Mouse (Mus musculus): ENCODE measurements around the gene Cd86.

Cd86 gene

DNA sequence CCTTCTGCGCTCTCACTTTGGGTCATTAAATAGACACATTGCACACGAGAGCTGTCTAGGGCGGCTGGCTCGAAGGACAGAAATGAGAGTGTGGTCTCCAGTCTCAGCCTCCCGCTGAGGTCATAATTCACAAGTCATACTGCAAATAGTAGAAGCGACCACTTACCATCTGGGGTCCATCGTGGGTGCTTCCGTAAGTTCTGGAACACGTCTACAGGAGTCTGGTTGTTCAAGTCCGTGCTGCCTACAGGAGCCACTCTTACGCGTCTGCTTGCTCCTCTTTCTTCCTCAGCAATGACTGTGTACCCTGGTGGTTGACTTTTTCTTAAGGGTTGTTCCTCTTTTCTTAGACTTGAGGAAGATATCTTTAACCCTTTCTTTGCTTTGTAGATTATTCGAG, at the start of gene Cd86:
Gene Cd86 (minus strand): TSS at position 300 of the 400 bp plus-strand sequence.
- DNase-seq (ENCODE audit: low read depth) = no peak

DNA sequence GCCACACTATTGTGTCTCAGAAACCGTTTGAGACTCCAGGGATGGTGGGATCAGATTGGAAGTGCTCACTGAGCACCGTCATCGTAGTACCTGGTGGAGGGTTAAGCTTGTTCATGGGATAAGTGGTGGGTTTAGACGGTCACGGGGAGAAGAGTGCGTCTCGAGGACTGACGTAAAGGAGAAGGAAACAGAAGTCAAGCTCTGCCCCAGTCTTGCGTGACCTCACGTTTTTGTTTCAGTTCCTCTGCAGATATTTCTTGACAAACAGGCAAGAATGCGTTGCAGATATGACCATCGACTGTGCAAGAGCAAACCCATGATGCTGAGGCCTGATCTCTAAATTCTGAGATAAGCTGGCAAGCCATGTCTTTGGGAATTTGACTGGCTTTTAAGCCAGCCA, 45.9 kb upstream of the Cd86 start:
- no peak for DNase-seq (ENCODE audit: low read depth)

- DNase-seq (ENCODE audit: low read depth) = no peak
Measured at GRCm38 (mm10) chr16:36710794-36711193, 44.9 kb upstream of the Cd86 start.

- DNase-seq (ENCODE audit: low read depth) = no peak
Measured at GRCm38 (mm10) chr16:36709405-36709804, 43.5 kb upstream of the Cd86 start.

DNA sequence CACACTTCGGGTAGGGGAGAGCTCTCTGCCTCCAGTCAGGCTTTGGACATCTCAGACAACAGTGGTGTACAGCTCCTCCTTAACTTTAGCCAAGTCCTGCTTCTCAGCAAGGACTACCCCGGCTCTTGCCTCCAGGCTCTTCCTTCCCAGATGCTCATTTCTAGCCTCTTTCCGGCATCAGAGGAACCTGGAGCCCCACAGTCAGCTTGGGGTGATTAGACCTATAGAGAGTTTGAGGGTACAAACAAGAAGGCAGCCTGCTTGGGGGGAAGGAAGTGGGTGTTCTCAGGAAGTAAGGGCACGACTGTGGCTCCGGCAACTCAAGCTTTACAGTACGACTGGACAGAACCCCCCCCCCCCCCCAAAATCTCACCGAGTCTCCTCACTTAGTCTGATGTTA, 42.9 kb upstream of the Cd86 start:
- no peak for DNase-seq (ENCODE audit: low read depth)

DNA sequence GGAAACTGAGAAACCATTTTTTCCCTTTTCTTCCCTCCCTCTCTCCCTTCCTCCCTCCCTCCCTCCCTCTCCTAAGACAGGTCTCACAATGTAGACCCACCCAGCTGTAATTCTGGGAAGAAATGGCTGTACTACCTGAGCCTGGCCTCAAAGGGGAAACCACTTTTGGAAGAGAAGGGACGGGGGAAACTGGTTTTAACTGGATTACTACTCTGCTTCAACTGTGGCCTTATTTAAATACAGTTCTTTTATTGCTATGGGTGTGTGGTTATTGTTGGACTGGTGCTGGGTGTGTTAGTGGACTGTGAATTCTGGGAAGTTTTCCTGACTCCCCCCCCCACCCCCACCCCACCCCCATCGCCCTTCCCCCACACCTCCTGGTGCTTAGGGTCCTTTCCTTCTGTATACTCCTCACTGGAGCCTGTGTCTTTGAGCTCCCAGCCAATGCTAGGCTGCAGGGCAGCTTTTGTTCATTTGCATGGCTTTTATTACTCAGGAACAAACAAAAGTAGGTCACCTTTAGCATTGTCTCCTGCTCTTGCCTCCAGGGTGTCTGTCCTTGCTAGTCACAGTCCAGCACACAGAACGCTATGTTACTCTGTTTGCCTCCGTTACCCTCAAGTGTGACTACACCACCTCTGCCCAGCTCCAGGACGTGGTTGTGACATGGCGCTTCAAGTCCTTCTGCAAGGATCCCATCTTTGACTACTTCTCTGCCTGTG, 42.0 kb upstream of the Cd86 start:
- no peak for DNase-seq (ENCODE audit: low read depth)

GRCm38 (mm10) chr16:36700484-36700883, 34.6 kb upstream of the Cd86 start:
- DNase-seq (ENCODE audit: low read depth) = no peak

GRCm38 (mm10) chr16:36697331-36697730, 31.4 kb upstream of the Cd86 start:
- DNase-seq (ENCODE audit: low read depth) = no peak

DNA sequence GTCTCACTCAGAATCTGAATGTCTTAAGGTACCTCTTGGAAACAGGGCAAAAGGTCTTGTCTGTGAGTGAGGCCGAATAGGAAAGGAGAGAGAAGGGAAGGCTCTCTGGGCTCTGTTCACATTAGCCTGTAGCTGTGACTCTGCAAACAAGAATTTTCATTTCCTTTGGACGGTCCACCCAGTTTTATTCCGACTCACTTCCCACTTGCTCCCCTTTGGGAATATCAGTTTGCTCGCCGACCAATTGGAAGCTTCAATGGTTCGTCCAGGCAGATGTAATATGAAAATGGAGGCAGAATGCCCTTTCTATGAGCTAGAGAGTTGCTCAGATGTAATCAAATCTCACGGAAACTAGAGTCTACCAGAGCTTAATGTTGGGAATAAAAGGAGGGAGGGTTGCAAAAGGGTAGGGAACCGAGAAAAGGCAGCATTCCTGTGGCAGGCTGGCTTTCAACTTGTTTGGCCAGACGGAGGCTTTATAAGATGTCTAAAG, 29.0 kb upstream of the Cd86 start:
- DNase-seq (ENCODE audit: low read depth) = no peak

DNA sequence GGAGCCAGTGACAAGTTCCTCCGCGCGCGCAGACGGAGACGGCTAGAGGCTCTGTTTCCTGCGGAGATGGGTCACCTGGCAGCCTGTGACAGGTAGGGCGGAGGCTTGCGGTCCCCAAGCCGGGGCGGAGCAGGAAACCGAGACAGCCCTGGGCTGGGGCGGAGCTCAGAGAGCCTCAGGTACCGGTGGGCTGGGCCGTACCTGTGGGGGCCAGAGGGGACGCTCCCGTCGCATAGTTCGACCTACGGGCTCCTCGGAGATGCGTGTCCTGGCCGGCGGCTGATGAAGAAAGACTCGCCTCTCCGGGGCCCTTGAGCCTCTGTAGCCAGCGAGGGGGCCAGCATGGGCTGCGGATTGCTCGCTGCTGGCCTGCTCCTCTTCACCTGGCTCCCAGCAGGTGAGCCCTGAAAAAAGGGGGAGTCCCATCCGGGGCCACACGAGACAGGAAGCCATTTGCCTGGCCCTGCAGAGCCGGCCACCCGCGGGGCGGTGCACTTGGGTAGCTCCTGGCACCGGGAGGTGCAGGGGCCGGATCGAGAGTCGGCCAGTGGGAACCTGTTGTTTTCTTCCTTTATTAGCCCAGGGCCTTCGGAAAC, 28.0 kb upstream of the Cd86 start, which contains the start of gene Ildr1:
Gene Ildr1 (plus strand): TSS at position 161 of the 596 bp plus-strand sequence.
- DNase-seq (ENCODE audit: low read depth) = no peak

DNA sequence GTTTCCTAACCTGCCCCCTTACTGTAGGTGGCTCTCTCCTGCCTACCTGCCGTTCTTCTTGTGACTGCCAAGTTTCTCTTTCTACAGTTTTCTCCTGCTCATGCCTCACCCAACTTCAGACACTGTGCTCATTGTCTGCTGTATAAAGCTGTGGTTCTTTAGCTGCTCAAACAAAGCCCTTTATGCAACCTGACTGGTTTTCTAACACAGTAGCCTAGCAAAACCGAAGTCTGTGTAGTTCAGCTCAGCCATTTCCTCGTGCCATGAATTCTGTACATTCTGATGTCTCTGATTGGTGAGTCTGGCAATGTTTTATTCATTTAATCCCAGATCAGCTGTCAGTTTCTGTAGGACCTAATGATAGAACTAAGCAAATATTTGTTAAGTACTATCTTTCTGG, 25.6 kb upstream of the Cd86 start:
- no peak for DNase-seq (ENCODE audit: low read depth)

DNA sequence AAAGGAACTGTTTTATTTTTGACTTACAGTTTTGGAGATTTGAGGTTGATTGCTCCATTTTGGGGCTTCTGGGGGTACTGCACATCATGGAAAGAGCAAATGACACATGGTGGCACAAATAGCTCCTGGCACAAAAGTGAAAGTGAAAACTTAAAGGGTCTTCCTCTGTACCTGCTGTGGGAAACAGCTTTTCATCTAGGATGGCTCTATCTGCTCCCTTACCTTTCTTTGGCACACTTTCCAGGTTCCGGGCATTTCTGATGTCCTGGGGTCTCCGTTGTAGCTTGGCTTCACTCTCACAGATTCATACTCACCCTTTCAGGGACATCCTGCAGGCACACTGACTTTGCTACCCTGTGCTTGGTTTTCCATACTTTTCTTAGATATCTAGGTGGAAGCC, 22.2 kb upstream of the Cd86 start:
- no peak for DNase-seq (ENCODE audit: low read depth)

DNA sequence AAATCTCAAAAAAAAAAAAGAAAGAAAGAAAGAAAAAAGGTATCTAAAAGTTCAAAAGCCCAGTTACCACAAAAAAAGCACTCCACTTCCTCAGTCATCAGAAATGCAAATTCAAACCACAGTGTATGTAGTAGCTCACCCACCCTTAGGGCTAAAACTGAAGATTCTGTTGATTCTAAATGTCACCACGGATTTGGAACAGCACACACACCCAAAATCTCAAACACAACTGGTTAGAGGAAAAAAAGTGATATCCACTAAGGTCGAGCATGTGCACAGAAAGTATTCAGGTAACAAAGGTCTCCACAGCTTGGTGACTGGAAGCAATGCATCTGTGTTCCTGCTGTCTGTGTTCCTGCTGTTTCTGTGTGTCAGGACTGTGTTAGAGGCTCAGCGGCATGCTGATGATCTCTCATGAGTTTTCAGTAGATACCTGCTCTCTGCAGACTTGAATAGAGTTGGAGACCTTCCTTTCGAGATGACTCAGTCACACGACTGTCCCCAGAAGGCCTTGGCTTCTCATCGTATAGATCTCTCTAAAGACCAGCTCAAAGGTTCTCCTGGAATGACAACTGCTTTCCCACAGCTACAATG, 18.5 kb upstream of the Cd86 start:
- DNase-seq (ENCODE audit: low read depth) = no peak

DNA sequence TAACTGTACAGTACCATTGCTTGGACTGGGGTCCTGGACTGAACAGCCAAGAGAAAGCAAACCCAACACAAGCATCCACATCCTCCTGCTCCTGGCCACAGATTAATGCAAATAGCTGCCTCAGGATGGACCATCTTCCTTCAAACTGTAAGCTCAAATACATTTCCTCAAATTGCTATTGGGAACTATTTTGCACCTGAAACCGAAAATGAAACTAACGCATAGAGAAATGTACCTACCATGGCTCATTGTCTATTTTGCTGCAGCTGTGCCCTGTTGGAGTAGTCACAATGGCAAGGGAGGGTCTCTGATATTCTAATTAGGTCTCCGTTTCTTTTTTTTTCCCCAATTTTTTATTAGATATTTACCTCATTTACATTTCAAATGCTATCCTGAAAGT, 15.9 kb upstream of the Cd86 start:
- DNase-seq (ENCODE audit: low read depth) = no peak

DNA sequence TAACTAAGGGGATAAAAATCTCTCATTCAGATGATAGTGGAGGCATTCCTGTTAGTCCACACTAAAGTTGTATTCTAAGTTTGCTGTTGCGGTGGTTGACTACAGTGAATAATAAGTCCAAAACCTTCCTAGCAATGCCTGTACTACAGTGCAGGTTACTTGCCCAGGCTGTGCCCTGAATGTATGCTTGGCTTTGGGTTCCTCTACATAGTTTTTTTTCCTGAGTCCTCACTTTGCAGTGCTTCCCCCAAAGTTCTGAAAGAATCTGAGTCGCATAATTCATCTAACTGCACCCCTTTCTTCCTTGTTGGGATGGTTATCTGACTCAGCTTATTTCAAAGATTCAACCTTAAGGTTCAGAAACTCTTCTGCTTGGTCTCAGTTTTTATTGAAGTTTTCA, 10.0 kb upstream of the Cd86 start:
- no peak for DNase-seq (ENCODE audit: low read depth)

GRCm38 (mm10) chr16:36675304-36675703, 9.4 kb upstream of the Cd86 start:
- no peak for DNase-seq (ENCODE audit: low read depth)

- no peak for DNase-seq (ENCODE audit: low read depth)
Measured at GRCm38 (mm10) chr16:36674457-36675204, 8.8 kb upstream of the Cd86 start.

GRCm38 (mm10) chr16:36673196-36673595, 7.3 kb upstream of the Cd86 start:
- no peak for DNase-seq (ENCODE audit: low read depth)

DNA sequence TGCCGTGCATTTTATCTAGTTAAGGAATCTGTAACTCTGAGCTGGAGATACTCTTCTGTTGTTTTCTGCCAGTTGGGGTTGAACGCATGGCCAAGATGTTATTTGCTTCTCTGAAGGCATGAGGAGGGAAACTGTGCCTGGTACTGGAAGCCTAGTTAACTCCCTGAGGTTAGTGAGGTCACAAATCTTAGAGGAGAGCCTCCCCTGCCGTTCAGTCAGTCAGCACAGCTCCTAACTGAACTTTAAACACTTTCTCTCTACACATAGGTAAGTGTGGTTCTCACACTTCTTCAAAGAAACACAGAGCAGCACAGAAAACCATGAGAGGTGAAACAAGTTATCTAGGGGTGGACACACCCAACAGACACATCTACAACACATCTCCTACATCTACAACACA, 4.7 kb upstream of the Cd86 start:
- DNase-seq (ENCODE audit: low read depth) = no peak

DNA sequence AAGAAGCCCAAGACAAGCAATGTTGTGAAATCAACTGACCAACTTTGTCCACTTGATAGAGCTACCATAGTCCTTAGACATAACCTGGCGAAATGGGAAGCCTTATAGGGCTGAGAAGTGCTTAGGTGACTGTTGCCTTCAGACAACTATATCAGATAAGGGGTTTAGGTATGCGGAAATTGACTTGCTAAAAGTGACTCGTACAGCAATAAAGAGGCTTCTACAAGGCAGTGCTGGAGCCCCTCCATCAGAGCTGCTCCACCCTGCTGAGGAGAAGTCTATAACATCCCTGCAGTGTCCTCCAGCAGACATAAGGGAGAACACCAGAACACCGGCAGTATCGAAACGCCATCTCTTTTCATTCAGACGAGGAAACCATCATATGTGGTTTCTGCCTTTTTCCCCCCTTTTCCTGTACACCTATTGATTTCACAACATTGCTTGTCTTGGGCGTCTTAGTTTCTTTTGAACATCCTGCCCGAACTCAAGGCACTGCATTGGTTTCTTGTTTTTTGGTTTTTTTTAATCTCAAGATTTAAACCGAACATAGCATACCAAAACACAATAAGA, 652 bp upstream of the Cd86 start:
- no peak for DNase-seq (ENCODE audit: low read depth)

GRCm38 (mm10) chr16:36663484-36663883, 2.4 kb downstream of the Cd86 start:
- no peak for DNase-seq (ENCODE audit: low read depth)

GRCm38 (mm10) chr16:36661330-36661729, 4.6 kb downstream of the Cd86 start:
- no peak for DNase-seq (ENCODE audit: low read depth)
